In the genomic region with DNA sequence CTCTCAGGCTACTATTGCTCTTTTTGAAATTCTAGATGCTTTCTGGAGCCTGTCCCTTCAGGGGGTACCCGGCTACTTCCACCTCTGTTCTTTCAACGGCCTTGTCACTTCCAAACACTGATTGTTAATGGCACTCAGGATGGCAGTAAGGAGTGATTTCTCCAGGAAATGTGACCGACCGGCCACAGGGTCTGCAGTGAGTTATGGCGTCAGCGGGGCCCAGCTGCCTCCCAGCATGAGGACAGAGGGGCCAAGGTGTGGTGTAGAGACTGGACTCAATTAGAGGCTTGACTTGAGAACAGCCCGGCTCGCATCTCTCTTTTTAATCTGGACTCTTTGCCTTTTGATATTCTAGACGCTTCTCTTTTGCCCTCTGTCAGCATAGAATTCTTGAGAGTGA, we compare ENCODE assay signal across 24 mouse cellular contexts. TPM values are rescaled to one million over a fixed set of nuclear protein-coding genes. Genes with fewer than 3 reads are reported as not detected.
A peak's percentile ranks its signal among the peaks of the same experiment; 100 is the strongest.
DNase-seq lines count a peak whose midpoint lies in the region; ATAC-seq lines count a peak whose summit lies in the region.
"Had no signal": no experiment of that assay in that cellular context is flagged by ENCODE, and none has a peak within 500 bp of the region (broad histone marks: within the 10 kb centered on the region; RNA-seq: fewer than 3 reads in every experiment).

No protein-coding gene starts in this region.

- WGBS in hindbrain, embryonic 12.5 days = 43% methylated on average over 9 of the region's 9 CpGs
- WGBS in hindbrain, embryonic 14.5 days = 51% methylated on average over 9 of the region's 9 CpGs
- WGBS in midbrain, embryonic 11.5 days = 53% methylated on average over 9 of the region's 9 CpGs
- 60% methylated on average over 9 of the region's 9 CpGs for WGBS in midbrain, embryonic 15.5 days

- no peak overlapping the region for H3K4me2 ChIP-seq in hindbrain, embryonic 12.5 days (replicated peaks)
- H3K4me2 ChIP-seq in hindbrain, embryonic 14.5 days (replicated peaks) = no peak overlapping the region
- peak overlapping the region; percentile 11; the same call in 1 of the 2 replicates for H3K4me2 ChIP-seq in midbrain, embryonic 11.5 days
- no peak overlapping the region for H3K4me2 ChIP-seq in midbrain, embryonic 15.5 days
- H3K4me2 ChIP-seq: embryonic facial prominence, embryonic 13.5 days; liver, embryonic 15.5 days; lung, embryonic 15.5 days; neural tube, embryonic 13.5 days had no signal

- no peak overlapping the region for H3K4me3 ChIP-seq in hindbrain, embryonic 12.5 days
- H3K4me3 ChIP-seq in hindbrain, embryonic 14.5 days (replicated peaks; ENCODE audit: low read length) = no peak overlapping the region
- no peak overlapping the region for H3K4me3 ChIP-seq in midbrain, embryonic 11.5 days (ENCODE audit: low read depth, low read length)
- H3K4me3 ChIP-seq in midbrain, embryonic 15.5 days = no peak overlapping the region
- H3K4me3 ChIP-seq: embryonic facial prominence, embryonic 13.5 days; erythroblast, embryonic 14.5 days; left cerebral cortex, adult 2 months; liver, embryonic 15.5 days; lung, embryonic 15.5 days; megakaryocyte, embryonic 14.5 days; myocyte; neural tube, embryonic 13.5 days had no signal

- peak overlapping the region; percentile 60; the same call in 1 of the 2 replicates for H3K27ac ChIP-seq in hindbrain, embryonic 12.5 days
- H3K27ac ChIP-seq in hindbrain, embryonic 14.5 days = no peak overlapping the region
- H3K27ac ChIP-seq in midbrain, embryonic 11.5 days (ENCODE audit: low read depth, low read length) = peak overlapping the region; percentile 85
- no peak overlapping the region for H3K27ac ChIP-seq in midbrain, embryonic 15.5 days
- H3K27ac ChIP-seq: embryonic facial prominence, embryonic 13.5 days; left cerebral cortex, adult 2 months; liver, embryonic 15.5 days; lung, embryonic 15.5 days; neural tube, embryonic 13.5 days had no signal

- peaks cover 64% of the 10 kb centered on the region for H3K27me3 ChIP-seq in hindbrain, embryonic 12.5 days
- peaks cover 28% of the 10 kb centered on the region for H3K27me3 ChIP-seq in hindbrain, embryonic 14.5 days (ENCODE audit: control insufficient read depth, insufficient read depth, low read length)
- no peaks in the 10 kb centered on the region for H3K27me3 ChIP-seq in midbrain, embryonic 11.5 days (ENCODE audit: control insufficient read depth, insufficient read depth, low read length)
- H3K27me3 ChIP-seq in midbrain, embryonic 15.5 days (replicated peaks) = no peaks in the 10 kb centered on the region
- H3K27me3 ChIP-seq: embryonic facial prominence, embryonic 13.5 days; liver, embryonic 15.5 days; lung, embryonic 15.5 days; megakaryocyte, embryonic 14.5 days had no signal

- H3K9ac ChIP-seq in hindbrain, embryonic 12.5 days = no peak overlapping the region
- no peak overlapping the region for H3K9ac ChIP-seq in hindbrain, embryonic 14.5 days
- H3K9ac ChIP-seq in midbrain, embryonic 11.5 days (ENCODE audit: low read length) = peak overlapping the region; percentile 10; the same call in 1 of the 2 replicates
- no peak overlapping the region for H3K9ac ChIP-seq in midbrain, embryonic 15.5 days
- H3K9ac ChIP-seq: embryonic facial prominence, embryonic 13.5 days; liver, embryonic 15.5 days; lung, embryonic 15.5 days; neural tube, embryonic 13.5 days had no signal

- DNase-seq in embryo, embryonic 10 days (ENCODE audit: low spot score) = peak; percentile 53
- DNase-seq in embryo, embryonic 10.5 days (ENCODE audit: low spot score) = no peak
- DNase-seq in hindbrain, embryonic 14.5 days (ENCODE audit: low spot score) = no peak
- DNase-seq in midbrain, embryonic 11.5 days (ENCODE audit: low spot score, missing footprints) = peak; percentile 85
- DNase-seq: adrenal gland, adult 8-10 months; cerebellum, adult 11-12 months; layer of hippocampus, adult 9-11 months; liver; lung, postnatal 36 days; right cerebral cortex, adult 18-20 months; right cerebral cortex, postnatal 4 days; thymus, postnatal 25 days had no signal

- H3K36me3 ChIP-seq in hindbrain, embryonic 12.5 days = no peaks in the 10 kb centered on the region
- H3K36me3 ChIP-seq in hindbrain, embryonic 14.5 days (replicated peaks; ENCODE audit: control insufficient read depth, insufficient read depth) = no peaks in the 10 kb centered on the region
- no peaks in the 10 kb centered on the region for H3K36me3 ChIP-seq in midbrain, embryonic 11.5 days (ENCODE audit: control insufficient read depth, insufficient read depth, low read length)
- H3K36me3 ChIP-seq in midbrain, embryonic 15.5 days (replicated peaks) = no peaks in the 10 kb centered on the region
- H3K36me3 ChIP-seq: embryonic facial prominence, embryonic 13.5 days; liver, embryonic 15.5 days; lung, embryonic 15.5 days; neural tube, embryonic 13.5 days had no signal

- no peaks in the 10 kb centered on the region for H3K9me3 ChIP-seq in hindbrain, embryonic 12.5 days (replicated peaks)
- H3K9me3 ChIP-seq in hindbrain, embryonic 14.5 days (ENCODE audit: control insufficient read depth, low read length) = no peaks in the 10 kb centered on the region
- H3K9me3 ChIP-seq in midbrain, embryonic 11.5 days (ENCODE audit: control insufficient read depth, low read length) = no peaks in the 10 kb centered on the region
- no peaks in the 10 kb centered on the region for H3K9me3 ChIP-seq in midbrain, embryonic 15.5 days
- H3K9me3 ChIP-seq: embryonic facial prominence, embryonic 13.5 days; liver, embryonic 15.5 days; lung, embryonic 15.5 days had no signal

- peaks cover 18% of the 10 kb centered on the region for H3K4me1 ChIP-seq in hindbrain, embryonic 12.5 days
- H3K4me1 ChIP-seq in hindbrain, embryonic 14.5 days (replicated peaks; ENCODE audit: control insufficient read depth, insufficient read depth, low read length) = peaks cover 20% of the 10 kb centered on the region; the same call in 1 of the 2 replicates
- H3K4me1 ChIP-seq in midbrain, embryonic 11.5 days (ENCODE audit: control insufficient read depth, insufficient read depth, low read length) = peaks cover 36% of the 10 kb centered on the region
- H3K4me1 ChIP-seq in midbrain, embryonic 15.5 days = peaks cover 18% of the 10 kb centered on the region
- H3K4me1 ChIP-seq: liver, embryonic 15.5 days; megakaryocyte, embryonic 14.5 days had no signal

- no peak for ATAC-seq in hindbrain, embryonic 12.5 days (ENCODE audit: low FRiP score)
- ATAC-seq in hindbrain, embryonic 14.5 days (ENCODE audit: low FRiP score) = no peak
- ATAC-seq in midbrain, embryonic 11.5 days (ENCODE audit: low FRiP score) = no peak
- no peak for ATAC-seq in midbrain, embryonic 15.5 days (replicated peaks)
- no peak for ATAC-seq in frontal cortex, adult (ENCODE audit: low TSS enrichment)
- ATAC-seq: activated CD4-positive, CD25-positive, alpha-beta regulatory T cell, adult 4 months had no signal

RNA-seq across cellular contexts. Expression of a gene that starts 52.8 kb away (rescaled TPM):
- polyA plus RNA-seq in hindbrain, embryonic 12.5 days (2016; fragmentation: Nextera tagmentation; extraction: Ambion mirVana) = 55.4 and 72.7 TPM in 2 replicates
- polyA plus RNA-seq in hindbrain, embryonic 14.5 days (2014; fragmentation: Nextera tagmentation; extraction: Ambion mirVana) = 26.6 and 29.3 TPM in 2 replicates
- polyA plus RNA-seq in midbrain, embryonic 11.5 days (2014; fragmentation: Nextera tagmentation; extraction: Ambion mirVana) = 27.8 and 31.3 TPM in 2 replicates
- polyA plus RNA-seq in midbrain, embryonic 15.5 days (2015; fragmentation: Nextera tagmentation; extraction: Ambion mirVana) = 13.6 and 15.4 TPM in 2 replicates
- polyA plus RNA-seq: activated CD4-positive, CD25-positive, alpha-beta regulatory T cell, adult 4 months; erythroblast, embryonic 14.5 days had no signal

Comparison
In these comparisons a context has a peak if more than half of its experiments do, and no peak if none do; other contexts are left out.
1. DNase-seq: peak in embryo, embryonic 10 days (single experiment) and midbrain, embryonic 11.5 days (single experiment); none in embryo, embryonic 10.5 days (single experiment) and hindbrain, embryonic 14.5 days (single experiment).
2. H3K27ac ChIP-seq: peak in hindbrain, embryonic 12.5 days (single experiment) and midbrain, embryonic 11.5 days (single experiment); none in hindbrain, embryonic 14.5 days (single experiment) and midbrain, embryonic 15.5 days (single experiment).